Mouse (Mus musculus): ENCODE measurements at regions not wholly inside any gene's neighbourhood (a gene's known extent, or its start where the extent isn't known, plus 50 kb on each side); places are given as distances from the start of the nearest gene placed in this dataset.
"Not testable (repeated sequence)": the region's sequence is repeated elsewhere in the genome, so short reads cannot be mapped to it uniquely, and the experiment has no call there.

DNA sequence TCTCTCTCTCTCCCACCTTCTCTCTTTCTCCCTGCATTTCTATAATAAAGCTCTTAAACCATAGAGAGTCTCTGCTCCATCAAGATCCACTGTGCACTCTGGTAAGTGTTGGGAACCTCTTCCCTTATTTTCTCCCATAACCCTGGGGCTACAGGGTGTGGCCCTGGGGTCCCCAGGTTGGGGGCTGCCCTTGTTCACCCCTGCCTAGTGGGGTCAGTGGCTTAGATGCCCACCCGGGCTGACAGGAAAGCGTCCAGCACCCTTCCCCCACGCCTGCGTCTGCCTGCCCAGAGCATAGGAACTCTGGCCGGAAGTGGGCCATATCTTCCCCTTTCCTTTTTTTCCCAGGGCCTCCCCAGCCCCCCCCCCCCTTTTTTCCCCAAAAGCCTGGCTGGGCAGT lies 534.0 kb downstream of the Hdgfl1 start:
- DNase-seq (ENCODE audit: low spot score): no peak

DNA sequence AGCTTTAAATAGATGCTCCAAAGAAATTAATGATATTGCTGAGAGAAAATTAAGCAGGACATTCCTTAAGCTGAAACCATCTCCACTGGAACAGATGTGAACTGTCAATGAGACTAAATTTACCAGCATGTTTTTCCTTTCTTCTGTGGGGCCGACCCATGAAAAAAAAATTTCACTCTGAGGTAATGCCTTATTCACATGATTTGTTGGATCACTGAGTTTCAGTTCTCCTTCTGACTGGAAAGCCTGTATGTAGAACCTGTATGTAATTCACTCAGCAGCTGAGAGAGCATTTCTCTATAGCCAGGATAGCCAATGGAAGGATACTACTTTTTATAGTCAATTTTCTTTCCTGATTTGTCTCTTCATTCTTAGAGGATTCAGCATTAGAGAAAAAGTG lies 535.3 kb downstream of the Hdgfl1 start:
- no peak for DNase-seq (ENCODE audit: low spot score)

DNA sequence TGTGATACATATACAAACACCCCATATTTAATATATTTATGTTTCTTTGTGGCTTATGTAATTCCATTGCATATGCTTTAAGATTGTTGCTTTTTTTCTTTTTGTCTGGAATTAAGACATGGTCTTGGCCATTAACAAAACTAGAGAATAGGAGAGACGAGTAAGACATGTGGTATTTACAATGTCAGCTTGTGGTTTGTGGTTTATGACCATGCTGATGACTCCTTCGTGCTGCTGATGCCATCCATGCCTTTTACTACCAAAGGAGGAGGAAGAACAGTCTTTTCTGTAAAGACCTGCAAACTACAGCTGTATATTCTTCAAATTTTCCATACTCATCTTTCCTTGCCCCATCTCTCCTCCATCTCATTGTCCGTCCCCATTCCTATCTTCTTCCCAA lies 552.7 kb downstream of the Hdgfl1 start:
- DNase-seq (ENCODE audit: low spot score): no peak

DNA sequence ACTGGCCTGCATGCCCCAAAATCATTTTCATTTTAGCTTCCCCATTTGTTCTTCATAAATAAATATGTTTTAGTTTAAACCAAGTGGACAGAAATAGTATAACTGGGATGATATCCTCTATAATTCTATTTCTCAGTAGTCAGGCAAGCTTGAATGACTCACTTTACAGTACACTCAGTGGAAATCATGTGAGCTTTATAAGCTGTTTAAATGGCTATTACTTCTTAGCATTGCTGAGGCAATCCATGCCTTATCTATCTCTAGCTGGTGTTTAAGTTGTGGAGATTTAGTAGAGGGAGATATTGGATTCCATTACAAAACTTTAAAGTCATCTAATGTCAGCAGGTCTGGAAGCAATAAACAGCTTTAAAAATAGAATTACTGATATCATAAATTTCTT lies 553.4 kb downstream of the Hdgfl1 start:
- DNase-seq (ENCODE audit: low spot score): no peak

DNA sequence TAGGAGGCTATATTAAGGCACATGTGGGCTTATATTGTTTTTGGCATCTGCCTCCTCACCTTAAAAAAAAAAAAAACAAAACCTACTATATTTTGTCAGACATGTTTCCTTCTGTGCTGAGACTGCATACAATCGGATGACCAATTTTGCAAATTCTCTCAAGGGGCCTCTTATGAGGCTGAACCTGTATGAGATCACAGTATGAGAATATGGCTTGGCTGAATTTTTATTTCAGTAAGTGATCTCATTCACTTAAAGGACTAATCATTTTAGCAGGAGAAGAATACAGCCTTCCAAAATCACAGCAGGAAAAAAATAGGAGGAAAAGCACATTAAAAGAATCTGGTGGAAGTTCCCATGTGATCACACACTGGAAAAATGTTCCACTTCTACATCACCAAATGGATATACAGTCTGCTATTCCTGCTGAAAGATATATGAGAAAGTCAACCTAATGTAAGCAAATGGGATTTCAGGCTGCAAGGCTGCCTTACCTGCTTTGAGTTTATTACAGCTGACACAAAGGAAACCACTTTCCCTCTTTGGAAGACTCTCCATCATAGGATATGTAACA lies 564.3 kb downstream of the Hdgfl1 start:
- DNase-seq (ENCODE audit: low spot score): no peak

DNA sequence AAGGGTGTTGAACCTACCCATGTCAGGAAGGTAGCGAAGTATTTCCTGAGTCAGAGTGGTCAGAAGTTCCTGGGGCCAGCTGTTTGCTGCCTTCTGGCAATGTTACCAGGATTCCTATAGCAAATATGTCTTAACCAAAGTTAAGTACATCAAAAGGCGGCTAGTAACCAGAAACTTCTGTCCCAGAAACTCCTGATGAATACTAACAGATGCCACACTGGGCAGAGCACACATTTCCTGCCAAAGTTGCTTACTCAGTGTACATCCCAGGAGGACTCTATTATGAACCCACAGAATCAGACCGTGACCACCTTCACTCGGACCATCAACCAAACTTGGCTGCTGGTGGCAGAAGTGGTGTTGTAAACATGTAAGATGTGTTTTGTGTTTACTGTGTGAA lies 575.3 kb downstream of the Hdgfl1 start:
- DNase-seq (ENCODE audit: low spot score): no peak

DNA sequence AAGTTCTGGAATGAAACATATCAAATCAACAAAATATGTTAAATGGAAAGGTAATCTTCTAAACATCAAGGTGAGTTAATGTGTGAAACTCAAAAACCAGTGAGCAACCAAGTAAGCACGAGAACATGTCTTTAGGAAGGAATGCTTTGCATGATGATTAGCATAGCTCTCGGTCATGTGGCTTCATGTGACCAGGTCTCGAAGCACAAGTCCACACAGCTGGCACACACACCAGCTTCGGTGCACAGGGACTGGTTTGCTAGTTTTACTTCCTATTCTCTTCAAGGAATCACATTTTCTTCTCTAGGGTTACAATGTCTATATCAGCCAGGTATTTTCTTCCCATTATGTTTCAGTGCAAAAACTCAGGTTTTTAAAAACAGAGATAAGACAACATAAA lies 586.1 kb downstream of the Hdgfl1 start:
- no peak for DNase-seq (ENCODE audit: low spot score)

DNA sequence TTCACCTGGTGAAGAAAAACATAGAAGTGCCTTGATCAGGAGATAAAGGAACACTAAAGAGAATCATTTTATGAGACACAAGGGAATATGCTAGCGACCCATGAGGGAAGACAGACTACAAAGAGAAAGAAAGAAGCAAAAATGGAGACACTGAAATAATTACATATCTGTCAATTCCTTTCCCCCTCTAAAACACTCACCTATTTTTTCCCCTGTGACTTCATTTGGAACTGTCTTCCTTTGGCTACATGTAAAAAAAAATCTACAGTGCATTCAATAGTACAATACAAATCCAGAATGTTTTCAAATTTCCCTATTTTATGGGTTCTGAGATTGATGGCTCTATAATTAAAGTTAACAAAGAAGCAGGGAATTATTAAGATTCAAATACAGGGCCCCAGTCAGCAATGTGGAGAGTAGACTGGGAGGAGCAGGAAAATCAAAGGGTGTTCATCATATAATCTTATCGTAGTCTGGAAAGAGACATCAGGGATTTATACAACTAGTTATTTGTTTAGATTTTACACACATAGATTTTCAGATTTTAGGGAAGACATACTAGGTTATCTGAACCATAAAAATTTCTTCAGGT lies 598.0 kb downstream of the Hdgfl1 start:
- DNase-seq (ENCODE audit: low spot score): no peak

DNA sequence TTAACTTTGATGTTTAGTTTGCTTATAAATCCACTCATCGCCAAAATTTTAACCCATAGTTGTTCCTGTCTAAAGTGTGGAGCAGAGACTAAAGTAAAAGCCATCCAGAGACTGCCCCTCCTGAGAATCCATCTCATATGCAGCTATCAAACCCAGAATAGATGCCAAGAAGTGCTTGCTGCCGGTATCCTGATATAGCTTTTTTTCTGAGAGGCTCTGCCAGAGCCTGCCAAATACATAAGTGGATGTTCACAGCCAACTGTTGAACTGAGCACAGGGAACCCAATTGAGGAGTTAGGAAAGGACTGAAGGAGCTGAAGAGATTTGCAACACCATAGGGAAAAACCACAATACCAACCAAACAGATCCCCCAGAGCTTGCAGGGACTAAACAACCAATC lies 600.3 kb downstream of the Hdgfl1 start:
- no peak for DNase-seq (ENCODE audit: low spot score)

DNA sequence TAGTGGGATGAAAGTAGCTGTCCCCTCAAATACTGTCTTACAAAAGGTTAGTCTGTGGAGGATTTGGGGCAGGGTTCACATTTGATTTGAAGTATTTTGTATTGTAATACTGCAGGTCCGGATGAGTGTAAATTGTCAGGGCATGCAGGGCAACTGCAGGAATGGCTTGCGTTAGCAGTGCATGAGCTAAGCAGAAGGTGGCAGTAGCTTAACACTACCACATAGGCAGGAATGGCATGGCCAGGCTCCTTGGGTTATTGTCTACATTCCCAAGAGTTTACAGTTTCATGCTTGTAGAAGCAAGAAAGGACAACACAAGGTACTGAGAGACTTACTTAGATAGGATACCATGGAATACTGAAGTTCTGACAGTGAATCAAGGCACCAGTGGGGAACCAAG lies 611.3 kb downstream of the Hdgfl1 start:
- DNase-seq (ENCODE audit: low spot score): no peak

DNA sequence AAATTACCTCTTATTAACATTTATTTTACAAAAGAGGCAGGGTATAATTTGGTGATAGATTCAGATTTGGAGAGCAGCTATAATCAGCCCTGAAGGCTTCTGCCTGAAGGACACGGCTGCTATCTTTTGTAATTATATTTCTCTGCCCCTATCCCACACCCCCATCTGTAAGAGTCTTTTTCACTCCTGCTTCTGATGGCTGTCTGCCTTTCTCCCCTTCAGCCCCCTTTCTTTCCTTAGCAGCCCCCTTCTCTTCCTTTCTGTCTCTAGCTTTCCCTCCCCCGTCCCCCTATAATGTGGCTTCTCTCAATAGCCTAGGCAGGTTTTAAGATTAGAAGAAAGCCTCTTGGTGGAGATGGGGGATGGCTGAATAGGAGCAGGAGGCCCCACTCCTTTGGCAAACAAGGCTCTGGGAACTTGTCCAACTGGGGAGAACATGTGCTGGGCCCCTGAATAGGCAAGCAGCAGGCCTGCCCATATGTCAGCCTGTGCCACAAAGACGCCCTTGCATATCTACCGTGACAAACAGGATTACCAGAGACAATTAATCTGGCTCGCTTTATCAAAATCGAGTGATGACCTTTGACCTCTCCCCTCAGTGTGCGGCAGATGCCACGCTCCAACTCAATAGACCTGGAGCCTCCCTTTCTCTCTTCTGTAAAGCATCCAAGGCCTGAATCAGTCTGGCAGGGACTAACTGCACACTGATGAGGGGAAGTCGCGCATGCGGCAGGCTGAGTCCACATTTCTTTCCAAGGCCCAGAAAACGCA lies 615.1 kb downstream of the Hdgfl1 start:
- peak; percentile 5 for DNase-seq (ENCODE audit: low spot score)

DNA sequence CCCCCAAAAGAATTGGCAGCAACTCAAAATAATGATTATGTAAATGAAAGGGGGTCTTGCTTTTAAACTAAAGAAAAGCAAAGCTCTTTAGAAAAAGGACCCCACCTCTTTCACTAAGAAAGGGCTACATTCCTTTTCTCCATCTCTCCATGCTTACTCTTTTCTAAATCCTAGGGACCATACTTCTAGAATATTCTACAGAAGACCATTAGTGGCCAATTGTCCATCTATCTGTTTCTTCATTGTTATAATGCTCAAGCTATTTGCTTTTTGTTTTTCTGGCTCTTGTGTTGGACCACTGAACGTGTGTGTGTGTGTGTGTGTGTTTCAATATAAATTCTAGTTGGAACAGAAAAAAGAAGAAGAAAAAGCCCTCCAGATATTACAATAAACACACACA lies 615.7 kb downstream of the Hdgfl1 start:
- DNase-seq (ENCODE audit: low spot score): no peak

DNA sequence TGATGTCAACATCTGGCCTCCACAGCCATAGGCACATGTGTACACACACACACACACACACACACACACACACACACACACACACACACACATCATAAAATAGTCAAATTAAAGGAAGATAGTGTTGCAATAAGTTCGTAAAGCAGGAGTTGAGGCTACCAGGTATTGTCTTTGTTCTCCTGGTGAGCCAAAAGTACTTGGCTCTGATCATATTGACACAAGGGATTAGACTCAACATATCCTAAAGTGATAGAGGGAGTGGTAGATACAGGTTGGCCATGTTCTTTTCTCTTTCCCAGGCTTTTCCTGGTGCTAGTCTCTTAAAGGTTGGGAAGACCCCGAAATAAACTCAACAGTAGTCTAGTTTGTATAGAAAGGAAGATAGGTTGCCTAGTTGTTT lies 616.9 kb downstream of the Hdgfl1 start:
- DNase-seq (ENCODE audit: low spot score): no peak

DNA sequence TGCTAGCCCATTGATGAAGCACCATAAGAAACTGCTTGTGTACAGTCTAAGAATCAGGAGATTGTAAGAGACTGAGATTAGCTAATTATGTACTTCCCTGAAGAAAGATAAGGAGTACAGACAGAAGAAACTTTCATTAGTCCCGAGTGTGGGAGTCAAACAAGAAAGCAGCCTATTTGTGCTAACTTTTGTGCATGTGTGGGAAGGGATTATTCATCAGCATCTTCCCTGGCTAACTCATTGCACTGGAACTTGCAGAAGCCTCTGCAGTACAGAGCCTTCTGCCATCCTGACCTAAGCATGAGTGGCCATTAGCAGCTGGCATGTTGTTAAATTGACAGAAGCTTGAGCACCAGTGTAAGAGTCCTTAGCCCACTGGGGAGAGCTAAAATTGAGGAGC lies 619.5 kb downstream of the Hdgfl1 start:
- no peak for DNase-seq (ENCODE audit: low spot score)

DNA sequence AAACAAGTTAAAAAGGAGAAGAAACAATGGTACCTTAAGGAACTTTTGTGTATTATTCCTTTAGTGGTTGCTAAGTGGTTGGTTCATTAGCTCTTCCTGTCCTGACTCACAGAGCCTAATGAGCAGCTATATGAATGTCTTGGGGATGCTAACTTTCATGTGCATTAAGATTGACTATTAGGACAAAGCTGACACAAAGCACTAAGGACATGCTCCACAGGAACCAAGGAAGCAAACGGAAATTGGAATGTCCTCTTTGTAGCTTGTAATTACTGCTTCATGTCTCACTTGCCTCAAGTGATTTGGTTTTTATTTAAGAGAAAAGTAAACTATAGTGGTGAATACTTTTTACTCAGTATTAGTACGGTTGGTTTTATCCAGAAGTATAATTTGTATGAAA lies 627.2 kb downstream of the Hdgfl1 start:
- no peak for DNase-seq (ENCODE audit: low spot score)

DNA sequence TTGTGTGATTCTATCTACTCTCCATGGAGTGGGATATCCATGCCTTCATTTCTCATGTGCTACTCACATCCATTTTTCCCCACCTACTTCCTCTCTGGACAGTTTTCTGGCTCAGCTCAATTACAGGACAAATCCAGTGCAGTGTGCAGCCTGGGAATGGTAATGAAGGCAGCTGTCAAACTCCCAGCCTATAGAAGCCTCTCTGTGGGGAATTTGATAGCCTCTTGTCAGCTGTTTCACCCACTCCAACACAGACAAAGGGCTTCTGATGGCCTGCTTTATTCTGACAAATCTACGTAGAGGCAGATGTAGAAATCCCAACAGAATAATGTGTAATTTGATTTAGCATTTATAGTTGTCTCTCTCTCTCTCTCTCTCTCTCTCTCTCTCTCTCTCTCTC lies 650.6 kb downstream of the Hdgfl1 start:
- no peak for DNase-seq (ENCODE audit: low spot score)

DNA sequence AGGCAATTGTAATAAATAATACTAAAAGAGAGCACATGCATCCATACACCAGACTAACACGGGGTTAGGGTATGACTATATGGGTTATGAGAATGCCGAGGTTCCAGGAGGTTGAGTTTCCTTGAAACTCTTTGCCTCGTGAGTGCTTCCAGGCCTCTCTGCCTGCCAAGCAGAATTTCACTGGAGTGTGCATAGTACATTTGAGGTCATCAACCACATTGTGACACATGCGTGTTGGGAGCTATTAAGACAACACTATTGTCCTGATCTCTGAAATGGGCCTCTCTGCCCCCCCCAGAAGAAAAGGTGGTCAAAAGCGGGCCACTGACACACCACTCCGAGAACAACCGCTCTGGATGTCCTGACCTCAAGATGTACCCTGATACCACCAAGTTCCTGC lies 655.8 kb downstream of the Hdgfl1 start:
- DNase-seq (ENCODE audit: low spot score): no peak

DNA sequence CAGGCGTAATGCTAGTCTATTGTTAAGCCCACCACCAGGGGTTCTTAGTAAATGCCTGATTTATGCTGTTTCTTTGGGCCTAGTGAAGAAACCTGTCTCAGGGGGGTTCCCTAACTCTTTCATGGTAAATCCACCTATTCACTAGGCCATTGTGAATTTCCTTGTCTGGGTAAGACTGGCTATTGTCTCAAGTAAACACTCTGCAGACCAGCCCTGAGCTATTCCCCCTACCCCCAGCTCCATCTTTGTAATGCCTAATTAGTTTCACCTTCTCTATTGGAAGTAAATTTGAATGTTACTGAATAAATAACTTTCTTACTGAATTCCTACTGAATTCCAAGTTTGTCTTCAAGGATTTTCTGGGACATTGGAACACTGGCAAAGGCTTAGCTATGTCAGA lies 656.2 kb downstream of the Hdgfl1 start:
- DNase-seq (ENCODE audit: low spot score): not testable (repeated sequence)

DNA sequence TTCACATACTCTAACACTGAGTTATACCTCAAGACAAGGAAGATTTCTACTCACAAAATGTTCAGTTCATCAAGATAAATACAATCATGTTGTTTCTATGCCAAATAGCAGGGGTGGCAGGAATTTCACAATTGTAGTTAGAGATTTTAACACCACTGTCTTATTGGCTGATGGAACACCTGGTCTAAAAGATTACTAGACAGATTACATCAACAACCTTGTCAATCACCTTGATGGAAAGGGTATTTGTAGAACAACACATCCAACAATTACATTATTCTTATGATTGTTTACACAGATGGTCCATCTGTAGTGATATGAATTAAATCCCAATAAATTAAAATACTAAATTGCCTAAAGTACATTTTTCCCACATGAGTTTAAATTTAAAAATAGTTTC lies 657.4 kb downstream of the Hdgfl1 start:
- no peak for DNase-seq (ENCODE audit: low spot score)

DNA sequence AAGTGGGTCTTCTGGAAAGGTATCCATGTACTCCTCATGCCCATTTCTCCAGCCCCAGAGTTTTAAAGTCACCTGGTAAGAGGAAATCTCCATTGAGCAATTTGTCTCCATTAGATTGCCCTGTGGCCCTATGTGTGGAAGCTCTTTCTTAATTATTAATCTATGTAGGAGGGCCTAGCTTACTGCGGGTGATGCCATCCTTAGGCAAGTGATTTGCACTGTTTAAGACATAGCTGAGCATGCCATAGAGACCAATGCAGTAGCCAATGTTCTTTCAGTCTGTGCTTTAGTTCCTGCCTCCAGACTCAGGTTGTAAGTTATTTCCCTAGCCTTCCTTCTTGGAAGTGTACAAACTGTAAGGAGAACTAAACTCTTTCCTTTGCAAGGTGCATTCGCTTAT lies 661.0 kb downstream of the Hdgfl1 start:
- DNase-seq (ENCODE audit: low spot score): no peak

DNA sequence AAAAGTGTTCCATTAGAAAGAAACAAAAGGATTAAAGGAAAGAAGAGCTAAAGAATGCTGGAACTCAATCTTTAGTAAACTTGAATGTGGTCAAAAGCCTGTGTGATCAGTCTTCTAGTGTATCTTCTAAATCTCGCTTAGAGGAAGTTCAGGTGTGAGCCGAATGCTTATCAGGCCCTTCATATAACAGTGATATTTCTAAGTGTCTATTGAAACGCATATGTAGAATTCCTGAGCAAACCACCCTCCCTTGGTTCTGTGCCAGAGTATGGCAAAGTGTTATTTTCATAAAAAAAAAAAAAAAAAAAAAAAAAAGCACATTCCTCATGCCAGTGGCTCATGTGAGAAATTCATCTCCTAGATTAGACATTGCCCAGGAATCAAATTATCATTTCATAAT lies 681.2 kb downstream of the Hdgfl1 start:
- no peak for DNase-seq (ENCODE audit: low spot score)

DNA sequence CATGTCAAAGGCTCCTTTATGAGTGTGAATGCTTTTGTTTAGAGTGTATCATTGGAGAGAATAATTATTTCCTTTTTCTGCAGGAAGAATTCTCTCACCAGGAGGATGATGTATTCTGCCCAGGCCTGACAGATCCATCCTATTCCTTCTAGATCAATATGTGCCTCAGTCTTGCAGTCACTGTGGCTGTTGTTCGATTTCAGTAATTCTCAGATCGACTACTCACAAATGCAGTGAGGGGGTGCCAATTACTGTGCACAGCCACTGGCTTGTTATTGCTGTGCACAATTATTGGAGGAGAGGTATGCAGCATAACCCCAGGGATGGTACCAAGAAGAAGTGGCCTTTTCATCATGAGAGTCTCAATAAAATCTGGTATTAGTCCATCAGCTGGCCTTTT lies 689.2 kb downstream of the Hdgfl1 start:
- DNase-seq (ENCODE audit: low spot score): no peak

DNA sequence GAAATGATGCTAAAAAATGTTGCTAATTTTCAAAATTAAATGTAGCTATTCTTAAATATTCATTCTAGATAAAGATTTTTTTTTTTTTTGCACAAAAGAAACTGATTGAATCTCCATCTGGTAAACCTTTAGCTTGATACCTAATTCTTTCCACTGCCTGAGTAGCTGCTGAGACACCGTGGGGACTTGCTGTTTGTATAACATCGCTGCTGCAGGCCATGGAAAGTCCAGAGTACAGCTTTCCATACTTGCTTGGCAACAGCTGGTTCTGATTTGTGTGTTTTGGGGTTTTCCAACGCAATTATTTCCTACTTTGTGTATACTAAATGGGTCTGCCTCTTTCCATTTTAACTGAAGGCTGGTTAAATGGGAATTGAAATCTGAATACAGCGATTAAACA lies 689.7 kb downstream of the Hdgfl1 start:
- DNase-seq (ENCODE audit: low spot score): no peak

DNA sequence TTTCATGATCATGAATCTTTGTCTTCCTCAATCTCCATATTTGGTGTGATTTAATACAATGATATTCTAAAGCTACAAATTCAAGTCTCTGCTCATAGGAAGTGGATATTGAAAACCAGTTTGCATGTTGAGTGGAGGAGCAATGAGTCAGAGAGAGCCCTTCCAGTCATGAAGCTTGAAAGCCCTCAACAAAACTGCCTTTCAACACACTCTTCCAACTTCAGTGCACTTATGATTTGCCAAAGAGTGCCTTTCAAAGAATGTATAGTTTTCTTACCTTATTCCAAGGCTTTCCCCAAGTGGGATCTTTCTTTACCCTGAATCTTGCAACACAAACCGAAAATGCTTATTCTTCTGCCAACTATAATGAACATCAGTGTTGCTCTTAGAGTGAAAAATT lies 690.6 kb downstream of the Hdgfl1 start:
- DNase-seq (ENCODE audit: low spot score): no peak

All from ovary, postnatal 10 days (tissue).